Mouse (Mus musculus) adrenal gland, postnatal 4 days (tissue): Measurements from ENCODE around the gene Rhod. TPM values are rescaled to one million over a fixed set of nuclear protein-coding genes. Genes with fewer than 3 reads are reported as not detected.

Source experiments
- DNase-seq, 2 experiments: peaks; one replicate each; pipeline ENCODE4 v3.0.0; 2021 to 2022; ENCODE audit warnings: low spot score in 2 of 2, mixed read lengths in 2 of 2
- total RNA-seq, 2 experiments: library from RNA; stranded (reverse); gene quantifications; 2 replicates each; pipeline ENCODE4 v1.2.3; 2021

The Rhod gene
- total RNA-seq, 2 experiments from 2014 or later = 18.0 to 19.7 TPM

GRCm38 (mm10) chr19:4451098-4451497 lies 11.9 kb upstream of the Rhod start:
- DNase-seq = no peak

GRCm38 (mm10) chr19:4450666-4451065 lies 11.4 kb upstream of the Rhod start:
- DNase-seq = no peak

GRCm38 (mm10) chr19:4449230-4449629 lies 10.0 kb upstream of the Rhod start:
- no peak for DNase-seq

GRCm38 (mm10) chr19:4447445-4447844 lies 8.2 kb upstream of the Rhod start:
- no peak for DNase-seq

- DNase-seq = no peak
Measured at GRCm38 (mm10) chr19:4446661-4447420, 7.6 kb upstream of the Rhod start.

GRCm38 (mm10) chr19:4442408-4442807 lies 3.2 kb upstream of the Rhod start:
- peak; percentile 41 to 62 for DNase-seq

- DNase-seq = no peak
Measured at GRCm38 (mm10) chr19:4441621-4442161, 2.5 kb upstream of the Rhod start.

GRCm38 (mm10) chr19:4441090-4441591 lies 1.9 kb upstream of the Rhod start:
- no peak for DNase-seq

GRCm38 (mm10) chr19:4440222-4440621 lies 990 bp upstream of the Rhod start:
- no peak for DNase-seq

- no peak for DNase-seq
Measured at GRCm38 (mm10) chr19:4438791-4439160, 456 bp downstream of the Rhod start.

- no peak for DNase-seq
Measured at GRCm38 (mm10) chr19:4437886-4438285, 1.3 kb downstream of the Rhod start.

GRCm38 (mm10) chr19:4436254-4436653 lies 3.0 kb downstream of the Rhod start:
- DNase-seq = no peak

- DNase-seq = no peak
Measured at GRCm38 (mm10) chr19:4434999-4435398, 4.2 kb downstream of the Rhod start.

GRCm38 (mm10) chr19:4433756-4434155 lies 5.5 kb downstream of the Rhod start:
- DNase-seq = no peak

GRCm38 (mm10) chr19:4430091-4430620 lies 9.1 kb downstream of the Rhod start:
- DNase-seq = no peak

- no peak for DNase-seq
Measured at GRCm38 (mm10) chr19:4425610-4426366, 13.4 kb downstream of the Rhod start.

- no peak for DNase-seq
Measured at GRCm38 (mm10) chr19:4423021-4423420, 16.2 kb downstream of the Rhod start.

GRCm38 (mm10) chr19:4422581-4422980 lies 16.7 kb downstream of the Rhod start:
- no peak for DNase-seq

GRCm38 (mm10) chr19:4420153-4420910 lies 18.9 kb downstream of the Rhod start:
- DNase-seq = no peak

- no peak for DNase-seq
Measured at GRCm38 (mm10) chr19:4419711-4420110, 19.5 kb downstream of the Rhod start.

- DNase-seq = no peak
Measured at GRCm38 (mm10) chr19:4417713-4418112, 21.5 kb downstream of the Rhod start.
